Mouse (Mus musculus): ENCODE measurements around the gene Svep1.

GRCm38 (mm10) chr4:58077950-58078349 lies 128.7 kb downstream of the Svep1 start:
- TF ChIP-seq POLR2A (IDR thresholded peaks at IDR 0.05; ENCODE audit: insufficient read depth, low read depth, low read length) (no peak), CTCF (IDR thresholded peaks at IDR 0.05) (no peak), EP300 (IDR thresholded peaks at IDR 0.05; ENCODE audit: insufficient read depth, low read depth, low read length) (no peak)

Measured in heart, adult 2 months (tissue).